Mouse (Mus musculus): ENCODE measurements around the gene Pdzd7.

DNA sequence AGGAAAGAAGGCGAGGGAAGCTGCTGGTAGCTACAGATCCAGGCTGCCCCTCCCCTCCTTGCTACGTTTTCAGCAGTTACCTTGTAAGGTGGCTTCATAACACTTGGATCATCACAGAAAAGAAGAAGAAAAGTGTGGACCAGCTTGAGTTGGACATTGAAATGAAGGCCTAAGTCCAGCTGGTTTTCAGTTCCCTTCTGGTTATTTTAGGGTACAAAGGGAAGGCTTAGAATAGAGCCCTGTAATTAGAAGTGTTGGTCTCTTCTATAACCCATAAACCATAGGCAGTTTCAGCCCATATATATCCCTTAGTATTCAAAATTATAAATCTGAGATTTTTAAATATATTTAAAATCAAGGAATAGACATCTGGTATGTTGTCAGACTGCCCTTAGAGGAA is 64.7 kb downstream of the Pdzd7 start:
- TF ChIP-seq POLR2A (IDR thresholded peaks at IDR 0.05; ENCODE audit: extremely low read depth, insufficient read depth, low read length), result no peak
- TF ChIP-seq CTCF (IDR thresholded peaks at IDR 0.05; ENCODE audit: low read depth, low read length), result no peak
